Mouse (Mus musculus) inflammation-experienced regulatory T-cells, adult 6 months (primary cell): ENCODE results near the gene Hs2st1. TPM values are rescaled to one million over a fixed set of nuclear protein-coding genes. Genes with fewer than 3 reads are reported as not detected.
A peak's percentile ranks its signal among the peaks of the same experiment; 100 is the strongest.

Source experiments
- ATAC-seq: one replicate; pipeline ENCODE4 v1.8.0; 2017
- polyA plus RNA-seq, 3 experiments: library from polyadenylated mRNA; unstranded; fragments of 100-300 nt; shearing (Covaris generic); gene quantifications; one replicate each; pipeline ENCODE4 v1.2.1; 2017

The Hs2st1 gene
- polyA plus RNA-seq: 1 to 10 TPM; 1.8 to 3.7 (median 3.5) TPM

GRCm38 (mm10) chr3:144570047-144570815 is at the start of gene Hs2st1, which contains the start of gene Selenof:
Gene Hs2st1, minus strand, starts transcription at chr3:144570181.
Gene Selenof, plus strand, starts transcription at chr3:144570304.
- peak; percentile 96 for ATAC-seq

DNA sequence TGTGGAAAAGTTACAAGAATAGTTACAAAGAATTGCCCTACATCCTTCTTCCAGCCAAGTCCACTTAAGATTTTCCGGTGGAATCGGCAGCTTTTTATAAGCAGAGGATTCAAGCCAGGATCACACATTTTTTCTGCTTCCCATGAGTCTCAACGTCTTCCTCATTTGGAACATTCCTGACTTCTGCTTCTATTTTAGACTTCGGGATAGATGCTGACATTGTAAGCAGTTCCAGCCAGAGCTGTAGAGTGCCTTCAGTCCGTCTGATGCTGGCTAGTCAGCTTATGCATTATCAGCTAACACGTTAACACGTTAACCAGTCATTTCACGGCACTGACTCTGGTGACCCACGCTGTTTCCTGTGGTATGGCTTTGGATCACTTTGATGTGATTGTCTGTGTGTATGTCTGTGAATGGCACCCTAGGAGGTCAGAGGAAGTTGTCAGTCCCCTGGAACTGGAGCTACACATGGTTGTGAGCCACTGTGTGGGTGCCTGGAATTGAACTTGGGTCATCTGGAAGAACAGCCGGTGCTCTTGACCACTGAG is 47.7 kb upstream of the Hs2st1 start:
- peak; percentile 46 for ATAC-seq

- ATAC-seq: peak; percentile 85
These were observed 46.9 kb upstream of the Hs2st1 start for GRCm38 (mm10) chr3:144616654-144617425.

DNA sequence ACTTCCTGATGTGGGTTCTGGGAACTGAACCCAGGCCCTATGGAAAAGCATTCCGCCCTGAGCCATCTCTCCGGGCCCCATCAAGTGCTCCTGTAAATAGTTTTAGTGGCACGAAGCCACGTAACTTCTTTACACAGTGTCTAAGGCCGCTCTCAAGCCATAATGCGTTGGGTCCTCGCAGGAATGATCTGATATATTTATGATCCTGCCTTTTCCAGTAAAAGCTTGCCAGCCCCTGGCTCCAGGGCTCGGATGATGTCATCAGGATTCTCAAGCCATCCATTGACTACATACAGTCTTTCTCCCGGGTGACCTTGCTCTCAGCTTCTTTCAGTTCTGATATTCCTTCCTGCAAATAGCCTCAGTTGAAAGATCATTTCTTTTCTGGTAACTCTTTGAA is 45.5 kb upstream of the Hs2st1 start:
- no peak for ATAC-seq

- ATAC-seq: no peak
These were observed 44.7 kb upstream of the Hs2st1 start for GRCm38 (mm10) chr3:144614698-144615097.

GRCm38 (mm10) chr3:144614277-144614676 is 44.3 kb upstream of the Hs2st1 start:
- ATAC-seq: no peak

DNA sequence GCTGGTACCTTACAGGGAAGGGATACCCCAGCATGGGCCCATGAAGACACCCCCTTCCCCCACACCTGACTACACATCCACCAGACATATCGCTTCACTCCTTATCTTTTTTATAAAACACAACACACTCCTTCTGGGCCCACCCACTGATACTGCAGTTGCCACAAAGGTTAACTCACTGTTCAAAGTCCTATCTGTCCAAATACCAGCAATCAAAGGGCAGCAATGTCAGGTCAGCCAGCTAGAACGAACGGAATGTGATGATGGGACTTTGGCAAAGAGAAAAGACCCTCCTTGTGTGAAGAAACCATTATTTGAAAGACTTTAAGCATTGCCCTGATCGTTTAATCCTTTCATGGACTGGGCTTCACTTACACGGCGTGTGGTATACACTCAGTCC is 42.4 kb upstream of the Hs2st1 start:
- ATAC-seq: no peak

- ATAC-seq: no peak
These were observed 41.8 kb upstream of the Hs2st1 start for GRCm38 (mm10) chr3:144611626-144612271.

- no peak for ATAC-seq
These were observed 40.8 kb upstream of the Hs2st1 start for GRCm38 (mm10) chr3:144610759-144611158.

DNA sequence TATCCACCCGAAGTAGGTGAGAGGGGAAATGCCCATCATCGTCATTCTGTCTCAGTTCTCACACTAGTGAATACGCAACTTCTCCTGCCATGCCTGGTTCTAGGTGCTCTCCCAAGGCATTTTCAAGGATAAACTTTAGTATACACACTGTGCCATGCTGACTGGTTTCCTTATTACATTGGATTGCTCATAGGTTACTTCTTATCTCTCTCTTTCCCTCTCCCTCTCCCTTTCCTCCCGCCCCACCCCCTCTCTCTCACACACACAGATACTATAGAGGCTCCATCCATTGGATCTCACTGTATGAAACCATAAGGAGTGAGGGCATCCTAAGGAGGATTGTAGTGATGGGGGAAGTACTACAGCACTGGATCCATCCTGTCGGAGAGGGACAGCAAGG is 38.1 kb upstream of the Hs2st1 start:
- ATAC-seq: no peak

DNA sequence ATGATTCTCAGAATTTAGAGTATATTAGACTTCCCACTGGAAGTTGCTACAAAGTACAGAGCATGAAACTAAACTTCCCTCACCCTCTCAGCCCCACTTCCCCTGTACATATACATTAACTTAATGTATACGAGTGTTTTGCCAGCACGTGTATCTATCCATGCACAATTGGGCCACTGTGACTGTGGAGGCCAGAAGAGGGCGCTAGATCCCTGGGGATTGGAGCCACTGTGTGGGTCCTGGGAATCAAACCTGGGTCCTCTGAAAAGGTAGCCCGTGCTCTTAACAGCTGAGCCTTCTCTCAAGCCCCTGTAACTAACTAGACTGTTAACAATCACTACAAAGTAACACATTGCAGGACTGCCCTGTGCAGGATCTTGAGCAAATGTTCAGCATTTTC is 36.5 kb upstream of the Hs2st1 start:
- no peak for ATAC-seq

- peak; percentile 54 for ATAC-seq
These were observed 35.8 kb upstream of the Hs2st1 start for GRCm38 (mm10) chr3:144605811-144606210.

GRCm38 (mm10) chr3:144604205-144604604 is 34.2 kb upstream of the Hs2st1 start:
- ATAC-seq: no peak

DNA sequence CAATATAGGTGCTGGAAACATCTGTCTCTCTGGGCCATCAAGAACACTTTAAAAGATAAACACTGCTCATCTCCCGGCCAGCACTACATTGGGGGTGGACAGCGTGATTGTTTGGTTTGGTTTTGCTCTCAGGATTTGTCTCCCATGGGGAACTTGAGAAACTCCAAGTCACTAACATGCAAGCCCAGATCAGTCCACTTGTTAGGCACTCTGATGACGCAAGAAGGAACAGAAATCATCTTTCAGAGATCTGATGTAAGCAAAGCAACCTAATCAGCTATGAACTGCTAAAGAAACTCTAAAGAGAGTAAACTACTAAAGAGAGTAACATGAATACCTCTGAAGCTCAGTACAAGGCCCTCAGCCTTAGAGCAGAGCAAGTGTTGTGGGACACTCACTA is 33.6 kb upstream of the Hs2st1 start:
- no peak for ATAC-seq

GRCm38 (mm10) chr3:144602819-144603218 is 32.8 kb upstream of the Hs2st1 start:
- no peak for ATAC-seq

GRCm38 (mm10) chr3:144602413-144602812 is 32.4 kb upstream of the Hs2st1 start:
- no peak for ATAC-seq

- ATAC-seq: no peak
These were observed 27.9 kb upstream of the Hs2st1 start for GRCm38 (mm10) chr3:144597790-144598467.

DNA sequence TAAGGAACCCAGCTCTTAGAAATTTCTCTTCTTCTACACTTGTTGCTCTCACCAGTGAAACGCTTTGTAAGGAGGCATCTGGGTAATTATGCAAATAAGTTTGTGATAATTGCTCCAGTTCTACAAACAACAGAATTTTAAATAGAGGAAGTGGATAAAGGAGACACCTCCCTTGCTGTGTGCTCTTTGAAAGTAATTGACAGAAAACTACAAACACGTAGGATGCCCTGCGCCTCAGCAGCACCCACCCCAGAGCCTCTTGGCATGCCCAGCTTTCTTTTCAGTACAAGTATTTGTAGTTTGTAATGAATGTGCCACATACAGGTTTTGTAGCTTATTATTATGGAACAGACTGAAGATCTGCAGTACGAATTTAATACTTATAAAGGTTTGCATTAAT is 27.1 kb upstream of the Hs2st1 start:
- ATAC-seq: no peak

- no peak for ATAC-seq
These were observed 23.2 kb upstream of the Hs2st1 start for GRCm38 (mm10) chr3:144592992-144593785.

DNA sequence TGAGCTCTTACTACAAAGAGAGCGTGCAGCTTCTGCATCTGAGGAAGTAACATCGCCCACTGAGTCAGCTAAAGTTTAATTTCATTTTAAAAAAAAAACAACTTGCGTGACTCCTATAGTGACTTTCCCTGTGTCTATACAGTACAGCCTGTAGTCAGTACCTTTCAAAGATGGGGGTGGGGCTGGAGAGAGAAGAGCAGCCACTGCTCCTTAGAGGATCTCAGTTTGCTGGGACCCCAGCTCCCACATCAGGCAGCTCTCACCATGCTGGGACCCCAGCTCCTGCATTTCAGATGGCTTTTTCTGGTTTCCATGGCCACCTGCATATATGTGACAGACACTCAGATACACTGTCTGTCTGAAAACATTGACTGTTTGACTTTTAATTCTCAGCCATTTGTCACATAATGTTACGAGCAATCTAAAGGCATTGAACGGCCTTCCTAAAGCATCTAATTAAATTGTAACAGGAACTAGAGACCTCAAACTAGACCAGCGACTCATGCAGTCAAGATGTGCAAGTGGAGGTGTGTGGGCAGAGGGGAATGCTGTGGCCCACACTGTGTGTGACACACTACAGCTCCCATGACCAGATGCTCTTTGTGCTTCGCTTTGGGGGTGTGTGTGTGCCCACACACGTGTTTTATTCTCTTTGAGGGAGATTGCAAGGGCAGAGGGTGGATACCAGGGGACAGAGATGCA is 19.4 kb upstream of the Hs2st1 start:
- ATAC-seq: no peak

GRCm38 (mm10) chr3:144586731-144587130 is 16.8 kb upstream of the Hs2st1 start:
- ATAC-seq: no peak
